Mouse (Mus musculus) left cerebral cortex, adult 2 months (tissue): ENCODE measurements around the gene Msl1. TPM values are rescaled to one million over a fixed set of nuclear protein-coding genes. Genes with fewer than 3 reads are reported as not detected.

Experiments
- DNase-seq, 2 experiments: peaks; one replicate each; pipeline ENCODE4 v3.0.0; 2021 to 2022; ENCODE audit warnings: low spot score in 2 of 2, mixed read lengths in 1 of 2; ENCODE audit errors: extremely low spot score in 1 of 2
- H3K27ac ChIP-seq: fragments of 200-600 bp; 2 replicates; pipeline ENCODE4 v1.8.1; 2022
- H3K4me3 ChIP-seq: fragments of 200-600 bp; 2 replicates; pipeline ENCODE4 v1.8.1; 2022
- CTCF ChIP-seq: fragments of 200-600 bp; IDR thresholded peaks from 2 replicates; pipeline ENCODE4 v1.8.1; 2022; ENCODE audit warnings: antibody characterized with exemption, mild to moderate bottlenecking, moderate library complexity
- intact Hi-C: fragments of 180-260 bp; cut with DNase I; formaldehyde crosslinking; loops from one replicate; pipeline ENCODE4 v1.15.1; 2025
- total RNA-seq, 2 experiments: library from RNA; stranded (reverse); gene quantifications; 2 replicates each; pipeline ENCODE4 v1.2.3; 2021

The Msl1 gene
- total RNA-seq, 2 experiments from 2014 or later = 178 to 192 TPM

GRCm38 (mm10) chr11:98836651-98837141 lies 41.4 kb downstream of the Msl1 start, which contains the start of gene Rapgefl1:
Rapgefl1 (plus strand) TSS chr11:98836785.
- DNase-seq = peak; percentile 81 to 85
- intact Hi-C loops = loop anchor here (5.0 kb wide), 1 partner anchor 39 kb away; the partner anchor contains the start of gene Msl1
- H3K4me3 ChIP-seq = peak within 1 kb of the TSS; percentile 88
- H3K27ac ChIP-seq = peak within 1 kb of the TSS; percentile 94
- no peak for TF ChIP-seq CTCF

- peak in 1 of 2 experiments; percentile 47 for DNase-seq
Observed at GRCm38 (mm10) chr11:98837231-98837704, 42.0 kb downstream of the Msl1 start.

GRCm38 (mm10) chr11:98837917-98838316 lies 42.6 kb downstream of the Msl1 start:
- TF ChIP-seq CTCF = no peak
- intact Hi-C loops = loop anchor here (5.0 kb wide), 1 partner anchor 41 kb away; the partner anchor contains the start of gene Msl1
- peak in 1 of 2 experiments; percentile 39 for DNase-seq
- peak overlapping the region; percentile 94 for H3K27ac ChIP-seq
- peak overlapping the region; percentile 88 for H3K4me3 ChIP-seq

More at GRCm38 (mm10) chr11:98837231-98837704, 42.0 kb downstream of the Msl1 start:
- Histone ChIP-seq H3K4me3 (peak overlapping the region; percentile 88), H3K27ac (peak overlapping the region; percentile 94)
- TF ChIP-seq CTCF = no peak; the same call in 1 of the 2 replicates
- intact Hi-C loops = loop anchor here (5.0 kb wide), 1 partner anchor 40 kb away; the partner anchor contains the start of gene Msl1

DNA sequence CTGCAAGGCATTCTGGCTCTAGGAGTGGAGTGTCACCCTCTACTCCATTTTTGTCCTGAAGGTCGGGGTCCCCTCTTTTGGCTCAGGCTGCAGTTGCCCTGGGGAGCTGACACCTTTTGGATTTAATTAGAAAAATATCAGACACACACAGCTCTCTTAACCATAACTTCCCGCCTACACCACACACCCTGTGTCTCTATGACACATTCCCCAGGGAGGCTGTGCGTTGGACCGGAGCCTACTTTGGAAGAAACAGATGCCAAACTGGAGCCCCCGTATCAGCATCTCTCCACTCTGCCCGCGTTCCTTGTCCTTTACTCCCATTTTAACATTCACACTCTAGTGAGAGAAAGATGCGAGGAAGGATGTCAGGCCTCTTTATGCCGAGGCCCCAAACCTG lies 43.2 kb downstream of the Msl1 start:
- no peak for TF ChIP-seq CTCF
- DNase-seq = peak; percentile 62 to 73
- H3K4me3 ChIP-seq = peak overlapping the region; percentile 88
- peak overlapping the region; percentile 94; the same call in 1 of the 2 replicates for H3K27ac ChIP-seq
- intact Hi-C loops = loop anchor here (5.0 kb wide), 1 partner anchor 41 kb away; the partner anchor contains the start of gene Msl1

DNA sequence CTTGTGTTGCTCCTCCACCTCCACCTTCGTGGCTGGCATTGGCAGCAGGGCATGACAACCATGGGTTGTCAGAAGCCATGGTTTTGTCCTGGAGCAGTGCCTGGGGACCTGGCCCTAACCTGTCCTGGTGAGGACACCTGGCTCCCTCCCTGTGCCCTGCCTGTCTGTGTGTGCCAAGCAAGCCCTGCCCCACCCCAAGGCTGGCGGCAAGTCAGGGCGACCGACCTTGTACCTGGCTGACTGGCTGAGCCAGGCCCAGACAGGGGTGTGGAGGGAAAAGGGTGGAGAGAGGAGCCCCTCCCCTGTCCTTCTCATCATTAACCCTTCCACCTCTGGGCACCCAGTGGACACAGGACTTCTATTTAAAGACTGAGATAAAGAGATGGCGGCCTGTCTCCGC lies 44.1 kb downstream of the Msl1 start:
- intact Hi-C loops = loop anchor here (5.0 kb wide), 1 partner anchor 42 kb away; the partner anchor contains the start of gene Msl1
- DNase-seq = no peak
- no peak overlapping the region for H3K27ac ChIP-seq
- peak overlapping the region; percentile 88 for H3K4me3 ChIP-seq
- no peak for TF ChIP-seq CTCF

DNA sequence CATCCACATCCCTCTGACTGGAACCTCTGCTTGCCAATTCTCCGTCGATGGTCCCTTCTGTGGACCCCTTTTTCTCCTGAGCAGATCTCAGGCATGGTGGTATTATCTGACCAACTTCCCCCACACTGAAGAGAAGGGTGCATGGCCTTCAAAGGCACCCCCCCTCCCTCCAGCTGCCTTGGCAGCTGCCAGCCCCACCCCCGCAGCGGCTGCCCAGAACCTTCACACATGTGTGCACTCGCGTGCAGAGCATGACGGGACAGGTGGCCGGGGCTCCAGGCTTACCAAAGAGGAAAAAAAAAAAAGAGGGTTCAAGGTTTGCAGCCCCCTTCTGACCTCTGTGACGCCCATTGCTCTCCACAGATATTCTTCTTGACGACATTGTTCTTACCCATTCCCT lies 44.6 kb downstream of the Msl1 start:
- DNase-seq = no peak
- intact Hi-C loops = loop anchor here (5.0 kb wide), 1 partner anchor 43 kb away; the partner anchor contains the start of gene Msl1
- H3K27ac ChIP-seq = no peak overlapping the region
- no peak overlapping the region for H3K4me3 ChIP-seq
- TF ChIP-seq CTCF = no peak

- no peak for DNase-seq
- intact Hi-C loops = no loop called here
- Histone ChIP-seq H3K4me3 (no peak overlapping the region), H3K27ac (no peak overlapping the region)
- peak; percentile 28 for TF ChIP-seq CTCF
Observed at GRCm38 (mm10) chr11:98846016-98846415, 50.7 kb downstream of the Msl1 start.

- no peak overlapping the region for H3K27ac ChIP-seq
- no peak overlapping the region for H3K4me3 ChIP-seq
- intact Hi-C loops = no loop called here
- no peak for DNase-seq
- no peak for TF ChIP-seq CTCF
Observed at GRCm38 (mm10) chr11:98846865-98847604, 51.7 kb downstream of the Msl1 start.

GRCm38 (mm10) chr11:98849196-98849894 lies 54.0 kb downstream of the Msl1 start:
- intact Hi-C loops = no loop called here
- TF ChIP-seq CTCF = no peak
- no peak overlapping the region for H3K4me3 ChIP-seq
- H3K27ac ChIP-seq = no peak overlapping the region
- DNase-seq = no peak

DNA sequence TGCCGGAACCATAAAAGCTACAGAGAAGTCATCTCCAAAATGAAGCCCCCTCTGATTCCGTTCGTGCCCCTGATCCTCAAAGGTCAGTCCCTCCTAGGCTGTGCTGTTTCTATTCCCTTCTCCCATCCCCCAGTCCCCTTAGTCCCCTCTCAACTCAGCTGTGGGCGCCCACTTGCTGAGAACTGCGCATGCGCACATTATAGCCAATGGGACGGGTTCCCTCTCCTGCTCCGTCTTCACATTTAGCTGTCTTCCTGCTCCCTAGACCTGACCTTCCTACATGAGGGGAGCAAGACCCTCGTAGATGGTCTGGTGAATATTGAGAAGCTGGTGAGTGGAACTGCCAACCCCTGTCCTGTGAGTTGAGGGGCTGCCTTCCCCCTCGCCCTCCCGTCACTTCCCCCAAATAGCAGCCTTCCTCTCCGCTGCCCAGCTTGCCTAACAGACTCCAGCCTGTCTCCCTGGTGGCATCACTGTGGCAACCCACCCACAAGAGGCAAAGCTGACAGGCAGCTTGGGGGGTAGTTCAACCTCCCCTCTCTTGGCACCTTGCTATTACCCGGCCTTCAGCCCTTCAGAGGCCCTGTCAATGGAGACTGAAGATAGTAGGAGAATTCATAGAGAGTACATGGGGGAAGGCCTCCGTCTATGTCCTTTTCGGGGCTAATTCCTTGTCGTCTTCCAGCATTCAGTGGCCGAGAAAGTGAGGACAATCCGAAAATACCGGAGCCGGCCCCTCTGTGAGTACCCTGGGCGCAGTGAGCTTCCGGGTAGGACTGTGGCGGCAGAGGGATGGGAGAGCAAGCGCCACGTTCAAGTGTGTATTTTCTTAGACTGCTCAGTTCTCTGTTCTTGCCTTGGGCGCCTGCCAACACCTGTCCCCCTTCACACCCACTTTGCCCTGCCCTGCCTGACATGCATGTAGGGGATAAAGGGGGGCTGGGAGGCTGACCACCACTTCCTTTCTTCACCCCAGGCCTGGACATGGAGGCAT lies 55.1 kb downstream of the Msl1 start:
- no peak for DNase-seq
- no peak for TF ChIP-seq CTCF
- intact Hi-C loops = no loop called here
- Histone ChIP-seq H3K4me3 (no peak overlapping the region), H3K27ac (peak overlapping the region; percentile 36)

DNA sequence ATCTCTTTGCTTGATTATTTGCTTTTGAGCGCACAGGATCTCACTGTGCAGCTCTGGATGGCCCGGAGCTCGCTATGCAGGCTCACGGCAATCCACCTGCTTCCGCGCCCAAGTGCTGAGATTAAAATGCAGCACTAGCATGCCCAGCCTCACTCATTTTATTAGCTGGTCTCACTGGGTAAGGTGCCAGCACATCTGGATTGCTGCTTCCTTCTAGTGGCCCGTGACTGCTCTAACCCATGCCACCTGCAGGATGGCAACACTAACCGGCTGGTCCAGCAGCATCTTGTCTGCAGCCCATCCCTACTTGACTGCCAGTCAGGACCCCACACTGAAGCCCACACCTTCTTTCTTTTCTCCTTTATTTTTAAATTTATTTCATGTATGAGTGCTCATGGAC lies 58.8 kb downstream of the Msl1 start:
- DNase-seq = no peak
- intact Hi-C loops = no loop called here

More for the DNA sequence above, 58.8 kb downstream of the Msl1 start:
- H3K4me3 ChIP-seq = no peak overlapping the region
- no peak overlapping the region for H3K27ac ChIP-seq
- no peak; the same call in 1 of the 2 replicates for TF ChIP-seq CTCF
